Mouse (Mus musculus) cerebellum, adult 9-10 months (tissue): Measurements from ENCODE around the gene Ugt1a6b.

Experiments used
- DNase-seq: peaks from one replicate; pipeline ENCODE4 v3.0.0; 2022

Gene Ugt1a6b

DNA sequence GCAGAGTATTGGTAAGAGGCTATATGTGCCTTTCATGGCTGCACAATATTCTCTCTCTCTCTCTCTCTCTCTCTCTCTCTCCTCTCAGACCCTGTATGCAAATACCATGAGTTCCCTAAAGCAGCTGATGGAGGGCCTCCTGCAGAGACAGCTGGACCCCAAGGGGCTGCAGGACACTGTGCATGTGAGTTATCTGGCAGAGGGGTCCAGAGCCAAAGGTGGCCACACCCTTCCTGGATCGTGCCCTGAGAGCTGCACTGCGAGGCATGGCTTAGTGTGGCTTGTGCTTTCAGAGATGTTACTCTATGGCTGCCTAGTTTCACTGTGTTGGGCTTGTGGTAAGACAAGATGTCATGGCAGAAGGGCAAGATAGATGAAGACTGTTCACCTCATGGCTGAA is 144.6 kb downstream of the Ugt1a6b start:
- DNase-seq = no peak

- no peak for DNase-seq
These were observed 145.6 kb downstream of the Ugt1a6b start for GRCm38 (mm10) chr1:88248658-88249057.

DNA sequence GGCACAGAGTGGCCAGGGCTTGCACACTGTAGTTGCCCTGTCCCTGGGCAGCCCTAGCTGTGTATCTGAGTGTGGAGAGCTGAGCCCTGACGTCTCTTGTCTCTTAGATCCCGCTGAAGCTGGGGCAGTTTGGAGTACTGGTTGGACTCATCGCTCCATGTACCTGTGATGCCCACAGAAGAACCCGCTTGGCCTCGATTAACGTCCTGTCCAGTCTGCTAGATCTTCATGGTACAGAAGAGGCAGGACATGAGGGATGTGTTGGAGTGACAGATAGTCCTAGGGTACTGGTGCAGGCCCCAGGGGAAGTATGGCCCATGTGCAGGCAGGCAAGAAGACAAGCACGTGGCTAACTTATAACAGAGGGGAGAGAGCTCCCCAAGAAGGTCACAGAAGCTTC is 146.5 kb downstream of the Ugt1a6b start:
- DNase-seq = no peak

- no peak for DNase-seq
These were observed 147.0 kb downstream of the Ugt1a6b start for GRCm38 (mm10) chr1:88250023-88250422.

- DNase-seq = no peak
These were observed 150.1 kb downstream of the Ugt1a6b start for GRCm38 (mm10) chr1:88253106-88253505.

GRCm38 (mm10) chr1:88253540-88253939 is 150.5 kb downstream of the Ugt1a6b start:
- no peak for DNase-seq

GRCm38 (mm10) chr1:88254793-88255465 is 151.9 kb downstream of the Ugt1a6b start:
- DNase-seq = peak; percentile 36

DNA sequence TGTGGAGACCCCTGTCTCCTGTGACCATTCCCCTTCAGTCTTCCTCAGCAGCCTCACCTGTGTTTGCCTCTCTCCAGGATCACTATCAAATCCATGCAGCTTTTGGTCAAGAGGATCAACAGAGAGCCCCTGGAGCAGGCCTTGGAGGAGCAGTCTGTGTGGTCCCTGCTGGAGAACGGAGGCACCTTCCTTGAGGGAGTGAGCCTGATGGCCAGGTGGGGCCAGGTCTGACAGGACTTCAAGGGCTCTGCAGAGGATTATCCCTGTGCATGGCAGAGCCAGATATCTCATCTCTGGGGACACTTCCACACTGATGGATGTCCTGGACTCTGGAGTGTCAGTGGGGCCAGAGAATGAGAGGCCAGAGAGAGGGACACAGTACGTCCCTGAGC is 152.4 kb downstream of the Ugt1a6b start:
- DNase-seq = peak; percentile 22

GRCm38 (mm10) chr1:88255989-88256754 is 153.1 kb downstream of the Ugt1a6b start:
- DNase-seq = peak; percentile 54

- peak; percentile 35 for DNase-seq
These were observed 154.0 kb downstream of the Ugt1a6b start for GRCm38 (mm10) chr1:88256886-88257663.

GRCm38 (mm10) chr1:88257681-88258080 is 154.6 kb downstream of the Ugt1a6b start:
- peak; percentile 34 for DNase-seq

GRCm38 (mm10) chr1:88258361-88258760 is 155.3 kb downstream of the Ugt1a6b start:
- DNase-seq = no peak

DNA sequence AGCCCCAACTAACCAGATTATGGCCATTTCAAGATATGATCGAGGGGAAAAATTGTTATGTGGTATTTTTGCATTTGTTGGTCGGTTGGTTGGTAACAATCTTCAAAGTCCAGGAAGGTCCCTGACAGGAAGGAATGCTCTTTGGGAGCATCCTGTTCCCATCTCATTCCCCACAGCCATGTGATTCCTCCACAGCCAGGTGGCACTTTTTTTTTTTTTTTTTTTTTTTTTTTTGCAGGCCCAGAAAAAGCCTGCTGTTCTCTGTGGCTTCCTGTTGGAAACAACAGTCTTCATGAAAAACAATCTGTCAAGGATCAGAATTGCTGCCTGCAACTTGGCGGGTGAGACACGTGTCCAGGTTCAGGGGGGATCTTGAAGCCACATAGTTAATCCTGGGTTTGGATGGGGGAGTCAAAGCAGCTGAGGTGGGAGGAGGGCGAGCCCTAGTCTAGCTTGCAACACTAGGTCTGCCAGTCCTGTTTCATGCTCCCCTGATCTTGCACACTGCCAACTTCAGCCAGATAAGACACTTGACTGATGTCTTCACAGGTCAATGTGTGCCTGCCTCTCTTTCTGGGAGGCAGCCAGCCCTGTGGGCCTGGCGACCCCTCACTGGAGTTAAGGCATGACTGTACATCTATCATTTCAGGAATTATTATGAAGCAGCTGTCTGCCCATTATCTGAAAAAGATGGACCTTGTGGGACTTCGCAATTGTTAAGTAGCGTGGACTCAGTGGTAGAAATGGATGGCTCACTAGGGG is 156.0 kb downstream of the Ugt1a6b start:
- DNase-seq = peak; percentile 38

GRCm38 (mm10) chr1:88259643-88260024 is 156.6 kb downstream of the Ugt1a6b start:
- DNase-seq = no peak

DNA sequence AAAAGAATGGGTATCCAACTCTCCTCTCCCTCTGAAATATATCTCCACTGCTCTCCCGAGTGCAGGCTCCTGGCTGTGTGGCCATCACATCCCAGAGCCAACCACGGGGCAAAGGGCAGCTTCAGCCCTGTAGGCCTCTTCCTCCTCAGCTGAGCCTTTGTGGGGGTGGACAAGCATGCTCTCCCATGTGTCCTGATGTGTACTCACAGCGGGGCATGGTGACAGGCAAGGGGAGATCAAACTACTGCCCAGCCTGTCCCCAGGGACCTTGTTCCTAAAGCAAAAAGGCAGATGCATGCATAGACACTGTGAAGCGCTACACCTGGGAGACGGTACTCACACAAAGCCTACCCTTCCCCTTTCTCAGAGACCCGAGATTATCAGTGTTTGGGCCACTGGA is 157.1 kb downstream of the Ugt1a6b start:
- peak; percentile 47 for DNase-seq

DNA sequence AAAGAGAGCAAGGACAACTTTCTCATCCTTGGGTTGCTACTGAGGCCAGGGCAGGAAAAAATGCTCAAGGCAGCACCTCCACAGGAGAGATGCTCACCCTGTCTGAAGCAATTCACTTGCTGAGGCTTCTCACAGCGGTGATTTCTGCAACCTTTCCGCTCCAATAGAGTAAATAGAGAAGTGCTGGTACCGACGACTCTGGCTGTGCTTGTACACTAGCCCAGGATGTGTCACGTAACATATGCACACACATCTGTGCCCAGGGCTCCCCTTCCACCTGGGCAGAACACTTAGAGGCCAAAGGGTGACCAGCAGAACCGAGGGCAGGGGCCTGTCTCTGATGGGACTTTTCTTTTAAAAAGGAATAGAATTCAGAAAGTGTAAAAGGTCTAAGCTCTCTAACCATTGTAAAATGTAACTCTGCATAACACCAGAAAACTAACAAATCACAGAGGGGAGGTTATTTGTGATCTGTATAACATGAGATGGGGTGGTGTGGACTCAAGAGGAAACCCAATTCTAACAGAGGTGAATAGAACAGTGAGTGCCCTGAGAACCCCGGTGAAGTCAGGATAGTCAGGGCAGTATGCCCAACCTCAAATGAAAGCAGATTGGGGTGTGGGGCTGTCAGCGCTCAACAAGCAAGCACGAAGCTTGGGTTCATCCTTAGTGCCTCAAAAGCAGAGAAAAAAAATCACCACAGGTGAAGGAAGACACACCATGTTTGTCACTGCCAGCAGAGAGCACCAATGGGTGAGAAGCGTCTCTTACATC is 157.7 kb downstream of the Ugt1a6b start:
- DNase-seq = no peak

DNA sequence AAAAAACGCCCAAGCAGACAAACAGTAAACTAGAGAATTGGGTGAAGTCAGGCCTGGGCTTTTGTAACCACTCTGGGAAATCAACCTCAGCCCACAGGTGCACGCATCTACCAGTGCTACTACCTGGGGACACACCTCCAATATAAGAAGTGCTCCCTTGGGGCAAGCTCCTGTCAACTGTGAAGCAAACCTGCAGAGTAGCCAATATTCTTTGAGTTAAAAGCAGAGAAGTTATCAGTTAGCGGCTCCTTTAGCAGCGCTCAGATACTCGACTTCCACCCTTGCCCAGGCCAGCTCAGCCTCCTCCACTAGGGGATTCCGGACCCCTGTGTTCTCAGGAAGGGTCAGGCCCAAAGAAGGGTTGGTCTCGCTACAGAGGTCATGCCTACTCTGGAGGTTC is 158.7 kb downstream of the Ugt1a6b start:
- DNase-seq = no peak

DNA sequence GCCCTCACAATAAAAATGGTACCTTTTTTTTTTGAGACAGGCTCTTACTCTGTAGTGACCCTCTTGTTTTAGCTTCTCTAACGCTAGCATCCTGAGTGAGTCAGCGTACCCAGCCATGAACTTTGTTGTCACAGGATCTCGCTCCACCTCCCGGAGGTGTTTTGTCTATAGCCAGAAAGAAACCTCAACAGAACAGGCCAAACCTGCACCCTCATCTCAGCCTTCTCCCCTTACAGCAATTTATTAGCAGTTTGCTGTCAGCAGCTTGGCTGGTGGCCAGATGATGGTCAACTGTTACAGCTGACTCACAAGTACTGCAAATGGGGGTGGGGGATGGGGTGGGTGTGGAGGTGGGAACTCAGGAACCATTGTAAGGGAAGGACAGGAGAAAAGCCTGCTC is 159.2 kb downstream of the Ugt1a6b start:
- no peak for DNase-seq

DNA sequence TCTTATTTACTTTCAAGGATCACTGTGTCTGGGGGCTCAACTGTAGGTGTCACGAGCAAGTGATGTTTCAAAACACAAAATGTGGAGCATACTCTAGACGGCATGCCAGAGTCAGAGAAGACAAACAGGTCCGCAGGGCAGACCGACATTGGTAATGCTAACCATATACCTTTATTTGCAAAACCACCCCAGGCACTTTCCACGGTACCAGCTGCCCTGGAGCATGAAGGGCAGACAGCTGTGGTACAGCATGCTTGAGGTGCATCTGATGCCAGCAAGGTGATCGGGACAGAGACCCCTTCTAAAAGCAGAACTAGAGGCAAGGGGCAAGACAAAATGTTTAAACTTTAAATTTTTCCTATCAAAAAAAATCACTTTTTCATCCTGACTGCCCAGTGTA is 159.9 kb downstream of the Ugt1a6b start:
- no peak for DNase-seq

DNA sequence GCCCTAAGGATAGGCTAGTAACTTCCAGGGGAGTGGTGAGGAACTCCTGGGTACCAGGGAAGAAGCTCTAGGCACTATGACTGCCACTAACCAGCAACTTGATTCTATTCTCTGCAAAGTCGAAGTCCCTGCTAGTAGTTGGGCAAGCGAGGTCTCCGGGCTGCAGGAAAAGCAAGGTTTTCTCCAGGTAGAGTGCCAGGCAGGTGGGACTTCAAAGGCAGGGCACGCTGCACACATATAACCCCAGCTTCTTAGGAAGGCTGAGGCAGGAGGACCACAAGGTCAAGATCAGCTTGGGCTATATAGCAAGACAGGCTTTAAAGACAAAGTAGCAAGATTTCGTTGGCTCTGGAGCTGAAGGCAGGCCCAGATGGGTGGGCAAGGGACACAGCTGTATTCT is 160.7 kb downstream of the Ugt1a6b start:
- no peak for DNase-seq

DNA sequence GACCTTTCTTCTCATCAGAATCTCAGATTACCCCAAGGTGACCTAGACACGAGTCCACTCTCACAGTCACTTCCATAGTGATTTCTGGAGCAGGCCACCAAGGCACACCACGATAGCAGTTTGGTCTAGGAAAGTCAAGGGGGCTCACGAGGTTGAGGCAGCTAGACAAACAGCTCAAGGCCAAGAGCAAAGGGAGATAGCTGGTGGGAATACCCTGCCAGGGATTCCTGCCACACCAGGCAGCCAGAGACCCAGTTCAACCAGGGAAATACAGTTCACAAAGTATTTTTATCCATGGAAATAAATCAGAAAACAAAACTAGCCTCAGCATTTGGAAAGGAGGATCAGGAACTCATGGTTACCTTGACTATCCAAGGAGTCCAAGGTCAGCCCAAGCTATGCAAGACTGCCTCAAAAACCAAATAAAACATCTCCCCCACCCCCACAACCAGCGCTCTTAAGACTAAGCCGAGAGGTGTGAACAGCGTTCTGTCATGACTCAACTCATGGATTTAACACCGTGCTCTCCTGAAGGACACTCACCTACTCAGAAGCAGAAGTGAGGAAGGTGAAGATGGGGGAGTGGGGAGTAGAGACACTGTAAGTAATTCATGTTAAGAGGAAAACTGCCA is 161.3 kb downstream of the Ugt1a6b start:
- DNase-seq = no peak

DNA sequence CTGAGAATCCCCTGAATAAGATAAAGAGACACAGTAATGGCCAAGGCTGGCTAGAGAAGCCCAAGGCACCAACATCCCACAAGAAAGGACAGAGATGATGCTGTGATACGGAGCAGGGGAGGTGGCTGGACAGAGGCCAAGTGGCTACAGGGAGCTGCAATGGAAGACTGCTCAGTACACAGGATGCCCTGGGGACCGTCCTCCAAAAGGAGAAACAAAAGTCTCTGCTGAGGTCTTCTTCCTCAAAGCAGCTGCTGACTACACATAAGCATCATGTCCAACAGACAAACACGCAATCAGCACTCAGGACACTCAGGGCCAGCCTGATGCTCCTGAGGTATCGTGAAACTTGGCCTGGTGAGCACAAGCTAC is 161.8 kb downstream of the Ugt1a6b start:
- DNase-seq = no peak
